Mouse (Mus musculus): ENCODE data around the gene Strn3.

- TF ChIP-seq CTCF (IDR thresholded peaks at IDR 0.05; ENCODE audit: control insufficient read depth, insufficient read depth, insufficient replicate concordance, low read depth, low read length) (no peak), POLR2A (IDR thresholded peaks at IDR 0.05; ENCODE audit: control insufficient read depth, low read depth, low read length) (no peak)
These were observed 28.7 kb downstream of the Strn3 start for GRCm38 (mm10) chr12:51663011-51663410.
